Mouse (Mus musculus): Measurements from ENCODE around the gene Steap3.

DNA sequence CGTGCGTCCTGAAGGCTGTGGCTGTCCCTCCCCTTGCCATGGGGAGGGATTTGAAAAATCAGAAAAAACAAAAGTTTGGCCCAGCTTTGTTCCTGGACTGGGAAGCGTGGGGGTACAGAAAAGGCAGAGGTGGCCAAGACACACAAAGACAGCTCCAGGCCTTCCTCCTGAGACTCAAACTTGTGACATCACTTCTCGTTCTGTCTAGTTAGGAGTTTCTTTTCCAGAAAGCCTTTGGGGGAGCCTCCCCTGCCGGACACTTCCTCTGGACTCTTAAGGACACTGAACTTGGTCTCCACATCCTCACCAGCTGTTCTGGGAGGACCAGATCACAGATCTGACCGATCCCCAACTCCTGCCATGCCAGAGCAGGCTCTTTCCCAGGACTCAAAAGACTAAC, 18.8 kb downstream of the Steap3 start:
- no peak for TF ChIP-seq CTCF (conservative IDR thresholded peaks at IDR 0.05; ENCODE audit: low read length)
- TF ChIP-seq POU5F1 (IDR thresholded peaks at IDR 0.05; ENCODE audit: borderline replicate concordance, low read length): no peak
- no peak for TF ChIP-seq NANOG (IDR thresholded peaks at IDR 0.05; ENCODE audit: borderline replicate concordance, low read length)
